Mouse (Mus musculus): ENCODE measurements around the gene Paxx. TPM values are rescaled to one million over a fixed set of nuclear protein-coding genes. Genes with fewer than 3 reads are reported as not detected.

The Paxx gene
- polyA plus RNA-seq, 1 experiment from 2014 or later, result 15.6 TPM

Small RNAs within 50 kb of the gene (microRNA-seq; reads per million reads assigned to microRNA genes)
- gene Mir3087, result not detected

Other genes with a start within 250 kb of the Paxx start
- 90.9 and 99.8 TPM in 2 replicates for gene Nelfb, start 249.6 kb downstream of the Paxx start, polyA plus RNA-seq (2016; fragmentation: Nextera tagmentation; extraction: Ambion mirVana)
- 0.10 TPM in 1 of 2 replicates, not detected in the other for gene Stpg3, start 246.5 kb downstream of the Paxx start, polyA plus RNA-seq (2016; fragmentation: Nextera tagmentation; extraction: Ambion mirVana)
- gene Fam166a, start 242.3 kb downstream of the Paxx start, polyA plus RNA-seq (2016; fragmentation: Nextera tagmentation; extraction: Ambion mirVana), result 0.92 TPM in 1 of 2 replicates, not detected in the other
- 544 and 610 TPM in 2 replicates for gene Tubb4b, start 236.4 kb downstream of the Paxx start, polyA plus RNA-seq (2016; fragmentation: Nextera tagmentation; extraction: Ambion mirVana)
- gene Slc34a3, start 226.7 kb downstream of the Paxx start, polyA plus RNA-seq (2016; fragmentation: Nextera tagmentation; extraction: Ambion mirVana), result not detected in 2 replicates
- gene Rnf224, start 224.3 kb downstream of the Paxx start, polyA plus RNA-seq (2016; fragmentation: Nextera tagmentation; extraction: Ambion mirVana), result 0.08 TPM in 1 of 2 replicates, not detected in the other
- 6.4 and 9.1 TPM in 2 replicates for gene Rnf208, start 218.8 kb downstream of the Paxx start, polyA plus RNA-seq (2016; fragmentation: Nextera tagmentation; extraction: Ambion mirVana)
- gene Cysrt1, start 218.6 kb downstream of the Paxx start, polyA plus RNA-seq (2016; fragmentation: Nextera tagmentation; extraction: Ambion mirVana), result not detected in 2 replicates
- gene AL732309.1, start 214.2 kb downstream of the Paxx start, polyA plus RNA-seq (2016; fragmentation: Nextera tagmentation; extraction: Ambion mirVana), result 4.0 and 6.0 TPM in 2 replicates
- gene Tmem203, start 205.7 kb downstream of the Paxx start, polyA plus RNA-seq (2016; fragmentation: Nextera tagmentation; extraction: Ambion mirVana), result 17.1 and 19.0 TPM in 2 replicates
- gene Tprn, start 198.5 kb downstream of the Paxx start, polyA plus RNA-seq (2016; fragmentation: Nextera tagmentation; extraction: Ambion mirVana), result 5.1 and 6.4 TPM in 2 replicates
- gene Ssna1, start 188.7 kb downstream of the Paxx start, polyA plus RNA-seq (2016; fragmentation: Nextera tagmentation; extraction: Ambion mirVana), result 164 and 199 TPM in 2 replicates
- gene Anapc2, start 188.6 kb downstream of the Paxx start, polyA plus RNA-seq (2016; fragmentation: Nextera tagmentation; extraction: Ambion mirVana), result 101 and 113 TPM in 2 replicates
- gene Tmem210, start 172.9 kb downstream of the Paxx start, polyA plus RNA-seq (2016; fragmentation: Nextera tagmentation; extraction: Ambion mirVana), result not detected in 2 replicates
- not detected in 2 replicates for gene Lrrc26, start 171.2 kb downstream of the Paxx start, polyA plus RNA-seq (2016; fragmentation: Nextera tagmentation; extraction: Ambion mirVana)
- gene Grin1, start 141.9 kb downstream of the Paxx start, polyA plus RNA-seq (2016; fragmentation: Nextera tagmentation; extraction: Ambion mirVana), result 0.93 TPM in 1 of 2 replicates, not detected in the other
- gene Man1b1, start 128.8 kb downstream of the Paxx start, polyA plus RNA-seq (2016; fragmentation: Nextera tagmentation; extraction: Ambion mirVana), result 31.7 and 52.3 TPM in 2 replicates
- gene Dpp7, start 104.7 kb downstream of the Paxx start, polyA plus RNA-seq (2016; fragmentation: Nextera tagmentation; extraction: Ambion mirVana), result 12.9 and 19.1 TPM in 2 replicates
- 9.5 and 12.7 TPM in 2 replicates for gene Uap1l1, start 95.4 kb downstream of the Paxx start, polyA plus RNA-seq (2016; fragmentation: Nextera tagmentation; extraction: Ambion mirVana)
- gene Sapcd2, start 88.8 kb downstream of the Paxx start, polyA plus RNA-seq (2016; fragmentation: Nextera tagmentation; extraction: Ambion mirVana), result 26.8 and 31.8 TPM in 2 replicates
- not detected in 2 replicates for gene Entpd2, start 65.2 kb downstream of the Paxx start, polyA plus RNA-seq (2016; fragmentation: Nextera tagmentation; extraction: Ambion mirVana)
- 14.6 and 16.5 TPM in 2 replicates for gene Npdc1, start 61.7 kb downstream of the Paxx start, polyA plus RNA-seq (2016; fragmentation: Nextera tagmentation; extraction: Ambion mirVana)
- gene Fut7, start 37.8 kb downstream of the Paxx start, polyA plus RNA-seq (2016; fragmentation: Nextera tagmentation; extraction: Ambion mirVana), result not detected in 2 replicates
- gene Abca2, start 32.4 kb downstream of the Paxx start, polyA plus RNA-seq (2016; fragmentation: Nextera tagmentation; extraction: Ambion mirVana), result 3.5 and 4.7 TPM in 2 replicates
- 0.69 and 1.1 TPM in 2 replicates for gene Clic3, start 4.3 kb downstream of the Paxx start, polyA plus RNA-seq (2016; fragmentation: Nextera tagmentation; extraction: Ambion mirVana)
- gene Ptgds, start 9.0 kb upstream of the Paxx start, polyA plus RNA-seq (2016; fragmentation: Nextera tagmentation; extraction: Ambion mirVana), result 0.18 and 0.32 TPM in 2 replicates
- gene Lcn12, start 32.8 kb upstream of the Paxx start, polyA plus RNA-seq (2016; fragmentation: Nextera tagmentation; extraction: Ambion mirVana), result not detected in 2 replicates
- gene Fbxw5, start 39.7 kb upstream of the Paxx start, polyA plus RNA-seq (2016; fragmentation: Nextera tagmentation; extraction: Ambion mirVana), result 86.0 and 92.1 TPM in 2 replicates
- 4.2 and 6.0 TPM in 2 replicates for gene C8g, start 40.6 kb upstream of the Paxx start, polyA plus RNA-seq (2016; fragmentation: Nextera tagmentation; extraction: Ambion mirVana)
- gene Traf2, start 85.8 kb upstream of the Paxx start, polyA plus RNA-seq (2016; fragmentation: Nextera tagmentation; extraction: Ambion mirVana), result 29.7 and 30.9 TPM in 2 replicates
- 336 and 382 TPM in 2 replicates for gene Edf1, start 96.8 kb upstream of the Paxx start, polyA plus RNA-seq (2016; fragmentation: Nextera tagmentation; extraction: Ambion mirVana)
- 1.6 and 3.7 TPM in 2 replicates for gene Mamdc4, start 113.8 kb upstream of the Paxx start, polyA plus RNA-seq (2016; fragmentation: Nextera tagmentation; extraction: Ambion mirVana)
- 160 and 170 TPM in 2 replicates for gene Phpt1, start 114.1 kb upstream of the Paxx start, polyA plus RNA-seq (2016; fragmentation: Nextera tagmentation; extraction: Ambion mirVana)
- gene Ajm1, start 120.7 kb upstream of the Paxx start, polyA plus RNA-seq (2016; fragmentation: Nextera tagmentation; extraction: Ambion mirVana), result 0.08 TPM in 1 of 2 replicates, not detected in the other
- gene Rabl6, start 147.4 kb upstream of the Paxx start, polyA plus RNA-seq (2016; fragmentation: Nextera tagmentation; extraction: Ambion mirVana), result 57.9 and 69.6 TPM in 2 replicates
- 0.07 and 0.21 TPM in 2 replicates for gene Ccdc183, start 156.6 kb upstream of the Paxx start, polyA plus RNA-seq (2016; fragmentation: Nextera tagmentation; extraction: Ambion mirVana)
- 14.9 and 18.5 TPM in 2 replicates for gene Tmem141, start 160.9 kb upstream of the Paxx start, polyA plus RNA-seq (2016; fragmentation: Nextera tagmentation; extraction: Ambion mirVana)
- 0.26 and 1.5 TPM in 2 replicates for gene Fcna, start 166.9 kb upstream of the Paxx start, polyA plus RNA-seq (2016; fragmentation: Nextera tagmentation; extraction: Ambion mirVana)
- gene Lcn8, start 192.0 kb upstream of the Paxx start, polyA plus RNA-seq (2016; fragmentation: Nextera tagmentation; extraction: Ambion mirVana), result not detected in 2 replicates
- not detected in 2 replicates for gene Lcn5, start 196.9 kb upstream of the Paxx start, polyA plus RNA-seq (2016; fragmentation: Nextera tagmentation; extraction: Ambion mirVana)
- gene Lcn6, start 215.7 kb upstream of the Paxx start, polyA plus RNA-seq (2016; fragmentation: Nextera tagmentation; extraction: Ambion mirVana), result not detected in 2 replicates
- gene Lcn10, start 221.6 kb upstream of the Paxx start, polyA plus RNA-seq (2016; fragmentation: Nextera tagmentation; extraction: Ambion mirVana), result not detected in 2 replicates
- gene Obp2a, start 238.9 kb upstream of the Paxx start, polyA plus RNA-seq (2016; fragmentation: Nextera tagmentation; extraction: Ambion mirVana), result not detected in 2 replicates
- 53.4 and 65.8 TPM in 2 replicates for gene Bmyc, start 245.6 kb upstream of the Paxx start, polyA plus RNA-seq (2016; fragmentation: Nextera tagmentation; extraction: Ambion mirVana)